Mouse (Mus musculus) midbrain, embryonic 13.5 days (tissue): ENCODE results near the gene Nfia. TPM values are rescaled to one million over a fixed set of nuclear protein-coding genes. Genes with fewer than 3 reads are reported as not detected.

Source experiments
- ATAC-seq: fragments of 200-750 bp; cut with Nextera tagmentation; 2 replicates; pipeline ENCODE4 v1.8.0; 2017; ENCODE audit warnings: mild to moderate bottlenecking, moderate TSS enrichment, moderate library complexity
- H3K27ac ChIP-seq: fragments of 300-500 bp; sonication (generic); 2 replicates; pipeline ENCODE4 v1.5.1; 2015; ENCODE audit warnings: inconsistent platforms, mild to moderate bottlenecking, moderate library complexity
- H3K27me3 ChIP-seq: fragments of 300-500 bp; sonication (generic); 2 replicates; pipeline ENCODE4 v1.6.1; 2015; ENCODE audit warnings: mild to moderate bottlenecking, inconsistent platforms
- H3K36me3 ChIP-seq: fragments of 300-500 bp; sonication (generic); 2 replicates; pipeline ENCODE4 v1.6.1; 2015; ENCODE audit warnings: mild to moderate bottlenecking, inconsistent platforms
- H3K4me1 ChIP-seq: fragments of 300-500 bp; sonication (generic); replicated peaks from 2 replicates; pipeline ENCODE4 v1.6.1; 2015; ENCODE audit warnings: inconsistent platforms
- H3K4me2 ChIP-seq: fragments of 300-500 bp; sonication (generic); replicated peaks from 2 replicates; pipeline ENCODE4 v1.6.1; 2015; ENCODE audit warnings: moderate library complexity, mild to moderate bottlenecking, inconsistent platforms
- H3K4me3 ChIP-seq: fragments of 300-500 bp; sonication (generic); replicated peaks from 2 replicates; pipeline ENCODE4 v1.5.1; 2015; ENCODE audit warnings: mild to moderate bottlenecking, inconsistent platforms
- H3K9ac ChIP-seq: fragments of 300-500 bp; sonication (generic); replicated peaks from 2 replicates; pipeline ENCODE4 v1.6.1; 2015; ENCODE audit warnings: mild to moderate bottlenecking, inconsistent platforms
- H3K9me3 ChIP-seq: fragments of 300-500 bp; sonication (generic); 2 replicates; pipeline ENCODE4 v1.6.1; 2016; ENCODE audit warnings: mild to moderate bottlenecking, inconsistent platforms
- WGBS: fragments of 180-500 bp; shearing (Covaris S2); methylation state at CpG from one replicate; pipeline ENCODE4 v1.1.7; 2015; 5-methylcytosine and 5-hydroxymethylcytosine counted together
- polyA plus RNA-seq: library from polyadenylated mRNA; unstranded; fragments of >200 nt; fragmentation: Nextera tagmentation; extraction: Ambion mirVana; gene quantifications from 2 replicates; pipeline ENCODE4 v1.2.1, GENCODE M21; 2015

The Nfia gene
- polyA plus RNA-seq: 31.7 and 36.2 TPM in 2 replicates

GRCm38 (mm10) chr4:97772641-97773040 lies at the start of gene Nfia:
Gene Nfia, plus strand, starts transcription at chr4:97772734.
- Histone ChIP-seq H3K9ac (peak within 1 kb of the TSS; percentile 42), H3K9me3 (no peaks in the 10 kb centered on the region), H3K4me2 (peak within 1 kb of the TSS; percentile 54), H3K4me1 (peaks cover 38% of the 10 kb centered on the region), H3K27me3 (peaks cover 34% of the 10 kb centered on the region), H3K36me3 (no peaks in the 10 kb centered on the region), H3K4me3 (peak within 1 kb of the TSS; percentile 50), H3K27ac (peak within 1 kb of the TSS; percentile 89)
- WGBS: under 1% methylated on average over 9 of the region's 9 CpGs
- ATAC-seq: no peak

GRCm38 (mm10) chr4:97723374-97723773 lies 49.2 kb upstream of the Nfia start:
- no peak for ATAC-seq
- Histone ChIP-seq H3K9ac (no peak overlapping the region), H3K4me1 (no peaks in the 10 kb centered on the region; the same call in 1 of the 2 replicates), H3K27ac (no peak overlapping the region), H3K4me2 (no peak overlapping the region), H3K36me3 (no peaks in the 10 kb centered on the region), H3K4me3 (no peak overlapping the region), H3K27me3 (no peaks in the 10 kb centered on the region), H3K9me3 (no peaks in the 10 kb centered on the region)
- WGBS: 91% methylated on average over 6 of the region's 6 CpGs

GRCm38 (mm10) chr4:97728520-97728919 lies 44.0 kb upstream of the Nfia start:
- no peak for ATAC-seq
- Histone ChIP-seq H3K4me2 (no peak overlapping the region), H3K36me3 (no peaks in the 10 kb centered on the region), H3K27me3 (no peaks in the 10 kb centered on the region), H3K4me3 (no peak overlapping the region), H3K9me3 (no peaks in the 10 kb centered on the region), H3K27ac (no peak overlapping the region), H3K4me1 (no peaks in the 10 kb centered on the region), H3K9ac (no peak overlapping the region)
- 97% methylated on average over 4 of the region's 4 CpGs for WGBS

GRCm38 (mm10) chr4:97729999-97730398 lies 42.5 kb upstream of the Nfia start:
- H3K27me3 ChIP-seq: no peaks in the 10 kb centered on the region
- H3K9ac ChIP-seq: no peak overlapping the region
- no peaks in the 10 kb centered on the region for H3K9me3 ChIP-seq
- H3K4me2 ChIP-seq: no peak overlapping the region
- no peak for ATAC-seq
- WGBS: 62% methylated on average over 6 of the region's 6 CpGs
- no peaks in the 10 kb centered on the region for H3K36me3 ChIP-seq
- no peak overlapping the region for H3K4me3 ChIP-seq
- no peak overlapping the region for H3K27ac ChIP-seq
- no peaks in the 10 kb centered on the region for H3K4me1 ChIP-seq

- no peak overlapping the region for H3K9ac ChIP-seq
- ATAC-seq: no peak
- no peaks in the 10 kb centered on the region for H3K27me3 ChIP-seq
- WGBS: 90% methylated on average over 3 of the region's 3 CpGs
- no peak overlapping the region for H3K4me2 ChIP-seq
- no peaks in the 10 kb centered on the region for H3K36me3 ChIP-seq
- H3K27ac ChIP-seq: no peak overlapping the region
- no peaks in the 10 kb centered on the region for H3K9me3 ChIP-seq
- H3K4me1 ChIP-seq: no peaks in the 10 kb centered on the region
- H3K4me3 ChIP-seq: no peak overlapping the region
These were observed 42.1 kb upstream of the Nfia start for GRCm38 (mm10) chr4:97730416-97730815.

- Histone ChIP-seq H3K4me2 (no peak overlapping the region), H3K27me3 (no peaks in the 10 kb centered on the region), H3K27ac (no peak overlapping the region), H3K4me3 (no peak overlapping the region), H3K9me3 (no peaks in the 10 kb centered on the region), H3K4me1 (no peaks in the 10 kb centered on the region), H3K9ac (no peak overlapping the region), H3K36me3 (no peaks in the 10 kb centered on the region)
- 56% methylated on average over 1 of the region's 1 CpGs for WGBS
- no peak for ATAC-seq
These were observed 39.1 kb upstream of the Nfia start for GRCm38 (mm10) chr4:97733392-97733791.

GRCm38 (mm10) chr4:97743932-97744331 lies 28.6 kb upstream of the Nfia start:
- Histone ChIP-seq H3K4me1 (peaks cover 11% of the 10 kb centered on the region), H3K36me3 (no peaks in the 10 kb centered on the region), H3K9ac (no peak overlapping the region), H3K4me3 (no peak overlapping the region), H3K27ac (no peak overlapping the region), H3K4me2 (no peak overlapping the region), H3K9me3 (no peaks in the 10 kb centered on the region), H3K27me3 (peaks cover 20% of the 10 kb centered on the region; the same call in 1 of the 2 replicates)
- WGBS: 73% methylated on average over 5 of the region's 5 CpGs
- no peak for ATAC-seq

GRCm38 (mm10) chr4:97745296-97746105 lies 27.0 kb upstream of the Nfia start:
- WGBS: 7% methylated on average over 32 of the region's 32 CpGs
- H3K27ac ChIP-seq: no peak overlapping the region
- H3K36me3 ChIP-seq: no peaks in the 10 kb centered on the region
- H3K9ac ChIP-seq: peak overlapping the region; percentile 60
- peak overlapping the region; percentile 40 for H3K4me3 ChIP-seq
- H3K27me3 ChIP-seq: peaks cover 32% of the 10 kb centered on the region
- peak; percentile 91 for ATAC-seq
- peaks cover 11% of the 10 kb centered on the region for H3K4me1 ChIP-seq
- H3K9me3 ChIP-seq: no peaks in the 10 kb centered on the region
- H3K4me2 ChIP-seq: peak overlapping the region; percentile 69

- no peaks in the 10 kb centered on the region for H3K9me3 ChIP-seq
- ATAC-seq: peak; percentile 2
- peak overlapping the region; percentile 60 for H3K9ac ChIP-seq
- H3K4me2 ChIP-seq: peak overlapping the region; percentile 69
- peaks cover 38% of the 10 kb centered on the region for H3K27me3 ChIP-seq
- peak overlapping the region; percentile 40 for H3K4me3 ChIP-seq
- H3K4me1 ChIP-seq: peaks cover 17% of the 10 kb centered on the region
- WGBS: 6% methylated on average over 18 of the region's 19 CpGs
- H3K36me3 ChIP-seq: no peaks in the 10 kb centered on the region
- H3K27ac ChIP-seq: no peak overlapping the region
These were observed 26.2 kb upstream of the Nfia start for GRCm38 (mm10) chr4:97746106-97746900.

- Histone ChIP-seq H3K4me3 (no peak overlapping the region), H3K9ac (no peak overlapping the region), H3K4me2 (no peak overlapping the region), H3K27me3 (peaks cover 75% of the 10 kb centered on the region), H3K27ac (no peak overlapping the region), H3K36me3 (no peaks in the 10 kb centered on the region), H3K9me3 (no peaks in the 10 kb centered on the region), H3K4me1 (peaks cover 35% of the 10 kb centered on the region)
- ATAC-seq: no peak
- WGBS: 50% methylated on average over 4 of the region's 4 CpGs
These were observed 22.1 kb upstream of the Nfia start for GRCm38 (mm10) chr4:97750401-97750800.

- H3K27ac ChIP-seq: peak overlapping the region; percentile 56
- no peaks in the 10 kb centered on the region for H3K36me3 ChIP-seq
- peak; percentile 88 for ATAC-seq
- H3K9ac ChIP-seq: peak overlapping the region; percentile 63
- peak overlapping the region; percentile 70 for H3K4me2 ChIP-seq
- under 1% methylated on average over 20 of the region's 20 CpGs for WGBS
- peak overlapping the region; percentile 40 for H3K4me3 ChIP-seq
- H3K27me3 ChIP-seq: peaks cover 79% of the 10 kb centered on the region
- no peaks in the 10 kb centered on the region for H3K9me3 ChIP-seq
- peaks cover 29% of the 10 kb centered on the region for H3K4me1 ChIP-seq
These were observed 21.5 kb upstream of the Nfia start for GRCm38 (mm10) chr4:97751030-97751482.
